Mouse (Mus musculus) CH12.LX (cell line): ENCODE data around the gene Ctsh. TPM values are rescaled to one million over a fixed set of nuclear protein-coding genes. Genes with fewer than 3 reads are reported as not detected.

Source experiments
- DNase-seq: peaks from one replicate; pipeline ENCODE4 v3.0.0-alpha.2; 2013; ENCODE audit errors: extremely low read depth
- H3K27ac ChIP-seq: 2 replicates; pipeline ENCODE4 v1.5.1; 2012; ENCODE audit warnings: low read depth, mild to moderate bottlenecking, control low read depth, moderate library complexity; ENCODE audit not compliant: insufficient read depth
- H3K27me3 ChIP-seq: replicated peaks from 2 replicates; pipeline ENCODE3; 2012; ENCODE audit warnings: inconsistent platforms
- H3K36me3 ChIP-seq, 2 experiments: replicated peaks in 1 of 2; 2 replicates each; pipeline versions ENCODE3 to v1.6.1; 2012; ENCODE audit warnings: inconsistent platforms in 1 of 2, low read length in 1 of 2, mild to moderate bottlenecking in 1 of 2, mixed read lengths in 1 of 2, moderate library complexity in 1 of 2; ENCODE audit not compliant: control insufficient read depth in 1 of 2, insufficient read depth in 1 of 2
- H3K4me1 ChIP-seq, 2 experiments: 2 replicates each; pipeline ENCODE4 v1.6.1; 2012; ENCODE audit warnings: inconsistent platforms in 1 of 2, moderate library complexity in 1 of 2; ENCODE audit not compliant: insufficient read depth in 2 of 2, control insufficient read depth in 1 of 2
- H3K4me2 ChIP-seq: 2 replicates; pipeline ENCODE4 v1.6.1; 2012; ENCODE audit warnings: low read depth, mild to moderate bottlenecking, control low read depth; ENCODE audit not compliant: poor library complexity, insufficient read depth, severe bottlenecking
- H3K4me3 ChIP-seq, 3 experiments: fragments of 150-350 bp in 1 of 3; sonication (generic) in 1 of 3; replicated peaks in 1 of 3; 2 replicates each; pipeline versions ENCODE3 to v1.5.1; 2011 to 2012; ENCODE audit warnings: low read depth in 2 of 3, low read length in 2 of 3, mild to moderate bottlenecking in 2 of 3, moderate library complexity in 2 of 3, control low read depth in 1 of 3, improper control_type of control experiment in 1 of 3, inconsistent platforms in 1 of 3, mixed read lengths in 1 of 3; ENCODE audit not compliant: poor library complexity in 1 of 3
- H3K79me2 ChIP-seq: replicated peaks from 2 replicates; pipeline ENCODE4 v1.6.1; 2012; ENCODE audit warnings: mild to moderate bottlenecking, moderate library complexity; ENCODE audit not compliant: control insufficient read depth, poor library complexity, insufficient read depth, severe bottlenecking; ENCODE audit errors: extremely low read depth
- H3K9ac ChIP-seq: 2 replicates; pipeline ENCODE4 v1.6.1; 2012; ENCODE audit warnings: low read depth, mild to moderate bottlenecking, control low read depth, moderate library complexity; ENCODE audit not compliant: insufficient read depth
- H3K9me3 ChIP-seq: replicated peaks from 2 replicates; pipeline ENCODE3; 2012; ENCODE audit warnings: low read length, inconsistent platforms, mixed read lengths
- CTCF ChIP-seq, 2 experiments: IDR thresholded peaks in 1 of 2; conservative IDR thresholded peaks in 1 of 2; 2 replicates each; pipeline ENCODE4 v1.5.1; 2011 to 2012; ENCODE audit warnings: low read depth in 2 of 2, low read length in 2 of 2, improper control_type of control experiment in 1 of 2, inconsistent platforms in 1 of 2, mild to moderate bottlenecking in 1 of 2, moderate library complexity in 1 of 2
- JUN ChIP-seq: IDR thresholded peaks from 2 replicates; pipeline ENCODE4 v1.6.1; 2011; ENCODE audit warnings: low read depth, mild to moderate bottlenecking, low read length, improper control_type of control experiment, moderate library complexity; ENCODE audit not compliant: insufficient read depth
- MAX ChIP-seq: IDR thresholded peaks from 2 replicates; pipeline ENCODE4 v1.6.1; 2011; ENCODE audit warnings: low read length, improper control_type of control experiment
- MAZ ChIP-seq: IDR thresholded peaks from 2 replicates; pipeline ENCODE4 v1.6.1; 2012; ENCODE audit warnings: low read depth, mild to moderate bottlenecking, inconsistent platforms, low read length, improper control_type of control experiment, moderate library complexity
- MEF2A ChIP-seq: IDR thresholded peaks from 2 replicates; pipeline ENCODE4 v1.6.1; 2014; ENCODE audit warnings: low read depth, mild to moderate bottlenecking, inconsistent platforms, low read length, improper control_type of control experiment, borderline replicate concordance
- MXI1 ChIP-seq: IDR thresholded peaks from 2 replicates; pipeline ENCODE4 v1.6.1; 2011; ENCODE audit warnings: mild to moderate bottlenecking, low read depth, low read length, improper control_type of control experiment
- NELFE ChIP-seq: IDR thresholded peaks from 2 replicates; pipeline ENCODE4 v1.6.1; 2011; ENCODE audit warnings: low read depth, low read length, improper control_type of control experiment
- POLR2AphosphoS2 ChIP-seq: IDR thresholded peaks from 2 replicates; pipeline ENCODE4 v1.6.1; 2011; ENCODE audit warnings: low read depth, low read length, improper control_type of control experiment
- TBP ChIP-seq: conservative IDR thresholded peaks from 2 replicates; pipeline ENCODE4 v1.6.1; 2011; ENCODE audit warnings: low read depth, low read length, improper control_type of control experiment
- UBTF ChIP-seq: IDR thresholded peaks from 2 replicates; pipeline ENCODE4 v1.6.1; 2012; ENCODE audit warnings: low read depth, mild to moderate bottlenecking, inconsistent platforms, low read length, improper control_type of control experiment, moderate library complexity
- dilution Hi-C: fragments of 300-500 bp; cut with MboI; formaldehyde crosslinking; loops from 2 replicates; pipeline ENCODE4 v1.14.3; 2020; ENCODE audit warnings: low sequenced_read_pairs; ENCODE audit not compliant: extremely low pct_unique_long_range_greater_than_20kb, extremely low pct_ligation_motif_present
- in situ Hi-C: fragments of 300-500 bp; cut with MboI; formaldehyde crosslinking; loops from 3 replicates; pipeline ENCODE4 v1.14.3; 2019; ENCODE audit warnings: low sequenced_read_pairs, low pct_ligation_motif_present, low pct_unique_long_range_greater_than_20kb, mixed read lengths
- polyA plus RNA-seq: library from polyadenylated mRNA; unstranded; fragments of >175 nt; gene quantifications from 2 replicates; pipeline ENCODE4 v1.2.1, GENCODE M21; 2012; ENCODE audit warnings: low read depth; ENCODE audit not compliant: insufficient read length
- total RNA-seq, 2 experiments: library from RNA; depleted of rRNA; stranded (reverse); fragments of 300-350 nt in 1 of 2; fragments of >200 nt in 1 of 2; gene quantifications; 2 replicates each; pipeline ENCODE4 v1.2.3; 2012 to 2014

Ctsh gene
- total and polyA plus RNA-seq, 3 experiments, result 133 to 316 (median 256) TPM

DNA sequence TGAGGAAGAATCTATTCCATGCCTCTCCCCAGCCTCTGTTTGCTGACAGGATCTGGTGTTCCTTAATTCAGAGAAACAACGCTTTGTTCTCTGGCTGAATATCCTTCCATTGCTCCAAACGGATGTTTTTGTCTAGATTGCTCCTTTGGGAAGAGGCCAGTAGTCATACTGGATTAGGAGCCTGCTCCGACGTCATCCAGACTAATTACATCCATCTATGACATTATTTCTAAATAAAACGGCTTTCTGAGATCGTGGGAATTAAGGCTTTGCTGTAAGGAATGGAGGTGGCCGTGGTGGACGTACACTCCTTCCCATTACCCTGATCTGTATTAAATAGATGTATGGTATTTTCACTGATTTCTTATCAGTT, 70.9 kb downstream of the Ctsh start:
- H3K9me3 ChIP-seq, result no peaks in the 10 kb centered on the region
- in situ Hi-C loops (loop anchor here (5.0 kb wide), 1 partner anchor 37 kb away; the partner anchor contains the start of gene Adamts7), dilution Hi-C loops (no loop called here)
- H3K27me3 ChIP-seq, result no peaks in the 10 kb centered on the region
- peaks cover 0 to 10% of the 10 kb centered on the region in 2 experiments; a peak in 3 of 4 replicates for H3K4me1 ChIP-seq
- no peak overlapping the region for H3K9ac ChIP-seq
- no peak for DNase-seq
- no peaks in the 10 kb centered on the region for H3K79me2 ChIP-seq
- no peak for TF ChIP-seq UBTF
- no peak for TF ChIP-seq CTCF (conservative IDR thresholded peaks at IDR 0.05 in 1 of 2, IDR thresholded peaks at IDR 0.05 in 1 of 2; ENCODE audit: low read depth in 2 of 2, low read length in 2 of 2)
- TF ChIP-seq JUN, result no peak
- no peak for TF ChIP-seq MEF2A
- no peak for TF ChIP-seq TBP
- TF ChIP-seq MAX, result no peak
- no peak for TF ChIP-seq NELFE
- TF ChIP-seq MAZ, result no peak
- TF ChIP-seq MXI1, result no peak
- no peak for TF ChIP-seq POLR2AphosphoS2
- H3K4me3 ChIP-seq, result no peak overlapping the region
- no peak overlapping the region for H3K27ac ChIP-seq
- H3K4me2 ChIP-seq, result no peak overlapping the region
- H3K36me3 ChIP-seq, result no peaks in the 10 kb centered on the region

Other genes starting within 250 kb of the Ctsh start
- not detected in 2 replicates for gene Rasgrf1, start 144.2 kb upstream of the Ctsh start, total RNA-seq (2012; rRNA removed)
- not detected in 2 replicates for gene Rasgrf1, start 144.2 kb upstream of the Ctsh start, total RNA-seq (2014; rRNA removed)
- not detected in 2 replicates for gene Rasgrf1, start 144.2 kb upstream of the Ctsh start, polyA plus RNA-seq
- gene Morf4l1, start 60.6 kb downstream of the Ctsh start, total RNA-seq (2012; rRNA removed), result 127 and 139 TPM in 2 replicates
- gene Morf4l1, start 60.6 kb downstream of the Ctsh start, total RNA-seq (2014; rRNA removed), result 219 and 225 TPM in 2 replicates
- 233 and 294 TPM in 2 replicates for gene Morf4l1, start 60.6 kb downstream of the Ctsh start, polyA plus RNA-seq
- gene Adamts7, start 108.9 kb downstream of the Ctsh start, total RNA-seq (2012; rRNA removed), result 9.2 and 13.8 TPM in 2 replicates
- gene Adamts7, start 108.9 kb downstream of the Ctsh start, total RNA-seq (2014; rRNA removed), result 4.7 and 5.4 TPM in 2 replicates
- gene Adamts7, start 108.9 kb downstream of the Ctsh start, polyA plus RNA-seq, result 15.3 and 15.7 TPM in 2 replicates
- 0.97 and 1.3 TPM in 2 replicates for gene Tbc1d2b, start 216.7 kb downstream of the Ctsh start, total RNA-seq (2012; rRNA removed)
- gene Tbc1d2b, start 216.7 kb downstream of the Ctsh start, total RNA-seq (2014; rRNA removed), result 0.60 and 0.85 TPM in 2 replicates
- 0.76 and 0.80 TPM in 2 replicates for gene Tbc1d2b, start 216.7 kb downstream of the Ctsh start, polyA plus RNA-seq